Mouse (Mus musculus) urinary bladder, postnatal 14 days (tissue): ENCODE results near the gene Tacc2.

Experiments used
- DNase-seq: peaks from one replicate; pipeline ENCODE4 v3.0.0; 2021; ENCODE audit warnings: low spot score

The Tacc2 gene

DNA sequence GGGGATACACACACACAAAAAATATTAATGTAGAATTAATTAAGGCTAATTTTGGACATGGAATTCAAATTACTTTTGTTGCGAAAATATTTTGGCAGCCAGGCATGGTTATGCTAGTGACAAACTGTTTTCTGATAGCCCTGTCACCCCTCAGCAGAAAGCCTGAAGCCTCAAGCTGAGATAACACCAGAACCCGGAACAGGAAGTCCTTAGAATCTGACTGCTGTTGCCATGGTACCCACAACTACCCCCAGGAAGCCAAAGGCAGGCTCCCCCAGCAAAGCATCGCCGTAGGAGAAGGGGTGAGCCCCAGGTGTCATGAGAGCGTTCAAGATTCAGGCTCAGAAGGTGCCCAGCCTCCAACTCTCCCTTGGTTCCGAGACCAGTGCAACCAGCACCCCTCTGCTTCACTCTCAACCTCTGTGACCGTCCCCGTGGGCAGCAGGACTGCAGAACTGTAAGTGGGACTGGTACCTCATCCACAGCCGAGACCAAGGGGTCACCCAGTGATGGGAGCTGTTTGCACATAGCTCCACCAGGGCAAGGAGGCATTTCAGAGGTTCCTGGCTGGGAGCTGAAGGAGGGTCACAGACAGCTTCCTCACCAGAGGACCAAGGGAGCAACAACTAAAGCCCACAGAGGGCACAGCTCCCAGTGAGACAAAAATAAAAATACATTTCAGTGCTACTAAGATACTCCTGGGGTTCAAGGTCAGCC is 196.8 kb downstream of the Tacc2 start, which contains the start of gene Btbd16:
Gene Btbd16 (plus strand): TSS at position 156 of the 717 bp plus-strand sequence.
- DNase-seq: no peak

DNA sequence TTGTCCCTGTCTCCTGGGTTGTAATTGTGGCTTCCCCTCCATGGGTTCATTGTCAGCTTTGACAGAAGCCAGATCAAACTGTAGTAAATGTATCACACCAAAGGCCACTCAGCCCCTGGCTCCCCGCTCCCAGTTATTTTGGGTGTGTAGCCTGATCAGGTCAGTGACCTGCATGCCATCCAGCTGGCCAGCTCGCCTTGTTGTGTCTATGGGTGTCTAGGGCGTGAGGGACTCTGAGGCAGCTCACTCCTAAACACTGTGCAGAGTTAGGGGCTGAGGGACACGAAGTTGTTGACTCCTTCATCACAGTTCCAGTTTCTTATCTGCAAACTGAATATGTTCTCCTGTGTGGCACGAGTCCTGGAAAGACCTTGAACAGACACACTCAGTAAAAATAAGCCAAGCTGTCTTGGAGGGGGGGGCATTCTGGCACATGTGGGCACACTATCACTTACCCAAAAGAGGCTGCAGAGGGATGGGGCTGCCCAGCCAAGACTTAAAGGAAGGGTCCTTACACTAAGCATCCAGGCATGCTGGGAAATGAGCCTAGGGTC is 203.7 kb downstream of the Tacc2 start:
- no peak for DNase-seq

- no peak for DNase-seq
Observed at GRCm38 (mm10) chr7:130782501-130783050, 205.3 kb downstream of the Tacc2 start.

DNA sequence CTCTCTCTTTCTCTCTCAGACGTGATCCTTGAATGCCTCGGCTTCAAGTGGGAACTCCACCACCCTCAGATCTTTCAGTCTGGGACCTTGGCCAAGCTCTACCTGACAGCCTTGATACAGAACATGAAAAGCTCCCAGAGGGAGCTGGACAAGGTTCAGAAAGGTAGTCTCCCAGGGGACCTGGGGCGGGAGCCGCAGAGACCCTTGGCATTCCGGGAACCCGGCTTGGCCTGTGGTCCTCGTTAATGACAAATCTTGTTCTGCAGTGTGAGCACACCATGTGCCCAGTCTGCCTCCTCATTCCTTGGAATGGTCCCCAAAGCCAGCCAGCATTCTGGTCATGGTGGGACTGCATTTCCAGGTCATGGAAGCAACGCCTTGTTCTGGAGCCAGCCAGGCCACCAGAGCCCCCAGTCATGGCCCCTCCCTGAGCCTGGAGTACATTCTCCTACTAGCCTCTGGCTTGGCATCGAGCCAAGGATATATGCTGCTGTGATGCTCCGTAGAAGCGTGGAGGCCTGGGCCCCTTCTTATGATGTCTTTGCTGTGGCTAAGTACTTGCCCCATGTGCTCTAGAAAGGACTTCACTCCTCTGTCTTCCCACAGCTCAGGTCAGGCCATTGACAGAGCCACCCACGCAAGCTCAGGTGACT is 208.8 kb downstream of the Tacc2 start:
- no peak for DNase-seq

DNA sequence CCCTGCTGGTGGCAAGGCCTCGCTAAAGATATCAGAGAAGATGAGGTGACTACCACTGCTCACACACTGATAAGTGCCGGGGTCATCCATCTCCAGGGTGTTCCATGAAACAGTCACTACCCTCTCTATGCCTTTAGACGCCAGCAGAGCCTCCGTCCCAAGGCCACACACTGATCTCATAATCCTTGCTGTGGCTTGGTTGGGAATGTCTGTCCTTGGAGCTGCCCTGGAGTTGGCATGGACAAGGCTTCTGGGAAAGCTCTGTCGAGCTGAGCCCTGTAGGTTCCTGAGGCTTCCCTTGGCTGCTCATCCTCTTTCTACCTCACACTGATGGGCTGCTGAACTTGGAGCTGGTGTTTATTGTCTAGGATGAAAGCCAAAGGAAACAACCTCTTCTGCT is 209.5 kb downstream of the Tacc2 start:
- no peak for DNase-seq

DNA sequence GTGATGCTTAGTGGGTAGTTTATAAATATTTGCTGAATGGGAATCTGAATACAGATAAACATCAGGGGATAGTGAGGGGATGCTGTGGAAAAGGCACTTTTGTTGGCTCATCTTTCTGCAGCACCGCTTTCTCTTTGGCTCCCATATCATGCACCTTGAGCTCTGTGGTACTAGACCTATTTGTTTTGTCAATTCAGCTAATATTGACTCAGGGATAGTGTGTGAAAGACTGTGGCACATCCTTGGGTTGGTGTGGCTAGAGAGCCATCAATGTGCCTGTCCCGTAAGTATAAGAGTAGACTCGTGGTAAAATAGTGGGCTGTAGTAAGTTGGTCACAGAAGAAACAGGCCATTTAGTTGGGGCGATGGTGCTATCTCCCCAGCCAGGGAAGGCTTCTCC is 210.3 kb downstream of the Tacc2 start:
- DNase-seq: no peak

- no peak for DNase-seq
Observed at GRCm38 (mm10) chr7:130788950-130789349, 211.7 kb downstream of the Tacc2 start.

GRCm38 (mm10) chr7:130789456-130789855 is 212.2 kb downstream of the Tacc2 start:
- no peak for DNase-seq

DNA sequence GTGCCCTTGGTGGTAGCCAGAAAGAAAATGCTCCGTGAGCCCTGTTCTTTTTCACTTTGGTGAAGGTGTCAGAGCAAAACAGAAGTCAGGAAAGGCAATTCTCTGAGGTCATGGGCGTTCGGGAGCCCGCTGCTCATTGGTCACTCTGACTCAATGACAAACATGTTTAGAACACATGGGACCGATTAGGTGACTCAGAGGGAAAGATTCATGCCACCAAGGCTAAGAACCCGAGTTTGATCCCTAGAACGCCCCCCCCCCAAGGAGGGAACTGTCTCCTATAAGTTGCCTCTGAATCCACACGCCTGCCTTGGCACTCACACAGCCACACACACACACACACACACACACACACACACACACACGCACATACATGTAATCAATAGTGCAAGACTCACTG is 216.4 kb downstream of the Tacc2 start:
- DNase-seq: no peak

- no peak for DNase-seq
Observed at GRCm38 (mm10) chr7:130796786-130797185, 219.5 kb downstream of the Tacc2 start.

DNA sequence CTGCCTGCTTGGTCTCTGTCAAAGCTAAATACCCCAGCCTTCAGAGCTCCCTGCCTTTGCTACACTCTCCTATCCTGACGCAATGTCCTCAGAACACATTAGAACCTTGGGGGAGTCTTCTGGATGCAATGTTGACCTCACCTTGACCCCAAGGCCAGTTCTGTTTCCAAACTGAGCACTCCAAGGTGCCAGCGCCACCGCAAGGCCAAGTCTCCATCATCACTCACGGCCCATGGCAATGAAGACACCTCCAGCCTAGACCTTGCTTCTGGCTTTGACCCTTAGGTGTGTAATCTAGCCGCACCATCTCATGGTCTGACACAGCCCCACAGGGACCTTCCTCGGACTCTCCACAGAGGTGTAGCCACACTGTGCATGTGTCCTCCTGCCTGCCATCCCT is 220.3 kb downstream of the Tacc2 start:
- DNase-seq: no peak

DNA sequence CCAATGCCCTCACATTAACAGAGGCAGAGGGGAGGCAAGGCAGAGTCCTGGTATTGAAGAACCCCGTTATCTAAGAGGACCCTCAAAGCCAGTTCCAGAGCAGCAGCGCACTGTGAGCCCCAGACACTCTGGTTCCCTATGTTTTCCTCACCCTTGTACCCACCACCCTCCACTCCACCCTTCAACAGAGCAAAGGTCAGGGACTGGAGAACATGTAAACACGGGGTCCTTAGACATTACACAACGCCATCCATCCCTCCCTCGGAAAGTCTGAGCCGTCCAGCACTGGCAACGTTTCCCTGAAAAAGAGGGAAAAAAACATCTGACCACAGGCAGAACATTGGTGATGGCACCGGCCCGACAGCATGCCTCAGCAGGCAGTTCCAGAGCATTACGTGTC is 222.2 kb downstream of the Tacc2 start:
- no peak for DNase-seq

- DNase-seq: no peak
Observed at GRCm38 (mm10) chr7:130800681-130801080, 223.4 kb downstream of the Tacc2 start.

- no peak for DNase-seq
Observed at GRCm38 (mm10) chr7:130801811-130802210, 224.6 kb downstream of the Tacc2 start.

- DNase-seq: no peak
Observed at GRCm38 (mm10) chr7:130803251-130803825, 226.1 kb downstream of the Tacc2 start.

- no peak for DNase-seq
Observed at GRCm38 (mm10) chr7:130804991-130805390, 227.8 kb downstream of the Tacc2 start.

GRCm38 (mm10) chr7:130807749-130808148 is 230.5 kb downstream of the Tacc2 start:
- DNase-seq: peak; percentile 74

DNA sequence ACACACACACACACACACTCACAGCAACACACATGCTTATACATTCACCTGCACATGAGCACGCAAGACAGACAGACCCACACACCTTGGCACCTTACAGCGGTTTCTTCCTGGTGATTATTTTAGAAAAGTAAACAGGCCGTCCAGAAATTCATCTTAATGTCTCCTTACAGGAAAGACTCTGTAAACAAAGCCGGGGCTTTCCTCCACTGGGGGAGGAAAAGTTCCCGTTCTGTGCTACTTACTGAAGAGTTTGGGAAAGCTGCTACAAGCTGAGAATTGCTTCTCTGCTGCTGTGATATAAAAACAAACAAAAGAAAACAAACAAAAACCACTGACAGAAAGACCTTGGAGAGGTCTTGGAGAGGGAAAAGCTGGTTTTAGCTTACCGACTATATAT is 231.5 kb downstream of the Tacc2 start:
- no peak for DNase-seq

DNA sequence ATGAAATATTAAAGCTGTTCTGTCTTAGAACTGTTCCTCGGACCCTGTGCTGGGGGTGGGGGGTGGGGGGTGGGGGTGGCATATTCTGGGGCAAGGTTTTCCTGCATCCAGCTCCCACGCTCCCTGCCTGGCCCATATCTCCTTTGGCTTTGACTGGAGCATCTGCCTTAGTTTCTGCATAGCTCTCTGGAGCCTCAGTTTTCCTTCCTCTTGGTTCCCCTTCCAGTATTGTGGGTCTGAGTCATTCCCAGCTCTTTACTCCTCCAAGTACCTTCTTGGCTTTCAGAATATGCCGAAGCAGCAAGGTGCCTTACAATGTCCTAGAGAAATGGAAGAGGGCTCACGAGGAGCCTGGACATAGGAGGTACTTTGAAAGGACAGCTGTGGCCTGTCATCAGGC is 233.0 kb downstream of the Tacc2 start:
- no peak for DNase-seq

DNA sequence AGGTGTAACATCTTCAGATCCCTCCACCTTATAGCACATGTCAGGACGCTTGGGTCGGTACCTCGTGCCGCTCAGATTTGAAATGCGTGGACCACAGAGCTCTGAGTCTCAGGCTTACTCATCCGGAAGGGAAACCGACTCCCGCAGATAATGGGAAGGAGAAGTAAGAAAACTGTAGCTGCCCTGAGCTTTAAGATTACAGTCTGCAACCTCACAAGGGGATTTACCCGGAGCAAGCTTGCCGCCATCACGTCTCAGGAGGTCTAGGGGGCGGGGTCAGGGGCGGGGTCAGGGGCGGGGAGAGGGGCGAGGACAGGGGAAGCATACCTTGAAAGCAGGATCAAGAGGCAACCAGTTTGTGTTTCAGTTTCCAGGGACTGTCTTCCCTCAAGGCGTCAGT is 235.2 kb downstream of the Tacc2 start:
- no peak for DNase-seq
